Mouse (Mus musculus) ovary, adult 18-20 months (tissue): Measurements from ENCODE around the gene Pbx4.

Experiments
- DNase-seq: peaks from one replicate; pipeline ENCODE4 v3.0.0; 2022; ENCODE audit warnings: low spot score, mixed read lengths

Gene Pbx4

GRCm38 (mm10) chr8:69874654-69875053, 42.4 kb downstream of the Pbx4 start:
- no peak for DNase-seq

- no peak for DNase-seq
These were observed 43.8 kb downstream of the Pbx4 start for GRCm38 (mm10) chr8:69876097-69876496.

DNA sequence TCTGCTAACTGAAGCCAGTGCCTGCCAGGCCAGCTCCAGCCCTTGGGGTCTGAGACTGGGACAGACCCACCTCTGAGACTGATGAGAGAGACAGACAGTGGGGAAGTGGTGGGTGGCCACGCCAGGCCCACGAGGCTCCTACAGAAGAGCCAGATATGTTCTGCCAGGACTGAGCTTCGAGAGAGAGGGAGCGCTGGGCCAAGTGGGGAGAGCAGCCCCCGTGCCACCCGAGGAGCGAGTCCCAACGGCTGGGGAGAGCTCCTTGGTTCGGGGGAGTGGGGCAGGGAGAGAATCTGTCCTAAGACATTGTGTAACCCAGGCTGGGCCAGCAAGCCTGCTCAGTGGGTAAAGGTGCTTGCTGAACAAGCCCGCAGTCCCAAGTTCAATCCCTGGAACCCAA, 44.7 kb downstream of the Pbx4 start:
- no peak for DNase-seq

GRCm38 (mm10) chr8:69877396-69877795, 45.1 kb downstream of the Pbx4 start:
- DNase-seq, result no peak

DNA sequence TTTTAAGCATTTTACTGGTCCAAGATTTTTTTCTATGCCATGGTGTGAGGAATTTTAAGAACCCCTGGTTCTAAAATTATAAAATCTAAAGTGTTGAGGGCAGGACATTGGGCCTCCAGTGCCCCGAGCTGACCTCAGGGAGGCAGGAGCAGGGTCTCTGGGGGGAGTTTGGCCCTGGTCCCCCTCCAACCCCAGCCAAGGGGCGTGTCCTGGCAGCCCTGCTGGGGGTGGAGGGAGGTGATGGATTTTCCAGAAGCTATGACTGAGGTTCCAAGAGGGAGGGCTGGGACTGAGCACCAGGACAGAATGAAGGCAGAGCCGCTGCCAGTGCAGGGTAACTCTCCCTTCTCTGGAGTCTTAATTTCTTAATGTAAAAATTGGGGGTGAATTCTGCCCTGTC, 45.7 kb downstream of the Pbx4 start:
- DNase-seq, result no peak

- no peak for DNase-seq
These were observed 47.4 kb downstream of the Pbx4 start for GRCm38 (mm10) chr8:69879678-69880077.

- no peak for DNase-seq
These were observed 48.5 kb downstream of the Pbx4 start for GRCm38 (mm10) chr8:69880841-69881240.

DNA sequence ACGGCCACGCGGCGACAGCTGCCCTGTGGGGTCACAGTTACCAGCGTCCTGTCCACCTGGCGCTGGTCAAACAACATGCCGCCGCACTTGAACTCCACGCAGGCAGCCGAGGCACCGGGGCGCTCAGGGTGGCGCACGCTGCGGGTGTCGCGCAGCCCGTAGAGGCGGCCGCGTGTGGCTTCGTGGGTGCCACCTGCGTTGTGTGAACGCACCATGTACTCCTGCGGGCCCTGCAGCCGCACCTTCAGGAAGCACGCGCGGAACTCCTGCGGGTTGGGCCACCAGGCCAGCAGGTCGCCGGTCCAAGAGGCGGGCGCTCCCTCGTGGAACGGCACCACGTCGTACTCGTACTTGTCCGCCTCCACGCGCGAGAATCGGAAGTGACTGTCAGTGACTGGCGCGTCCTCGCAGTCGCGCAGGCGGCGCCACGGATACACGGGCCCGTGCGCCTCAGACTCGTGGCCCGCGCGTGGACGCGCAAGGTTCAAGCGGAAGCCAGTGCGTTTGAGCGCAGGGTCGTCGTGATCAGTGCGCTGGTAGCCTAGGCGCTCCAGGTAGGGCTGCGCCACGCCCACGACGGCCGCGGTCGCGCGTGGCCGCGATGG, 49.1 kb downstream of the Pbx4 start:
- DNase-seq, result no peak

DNA sequence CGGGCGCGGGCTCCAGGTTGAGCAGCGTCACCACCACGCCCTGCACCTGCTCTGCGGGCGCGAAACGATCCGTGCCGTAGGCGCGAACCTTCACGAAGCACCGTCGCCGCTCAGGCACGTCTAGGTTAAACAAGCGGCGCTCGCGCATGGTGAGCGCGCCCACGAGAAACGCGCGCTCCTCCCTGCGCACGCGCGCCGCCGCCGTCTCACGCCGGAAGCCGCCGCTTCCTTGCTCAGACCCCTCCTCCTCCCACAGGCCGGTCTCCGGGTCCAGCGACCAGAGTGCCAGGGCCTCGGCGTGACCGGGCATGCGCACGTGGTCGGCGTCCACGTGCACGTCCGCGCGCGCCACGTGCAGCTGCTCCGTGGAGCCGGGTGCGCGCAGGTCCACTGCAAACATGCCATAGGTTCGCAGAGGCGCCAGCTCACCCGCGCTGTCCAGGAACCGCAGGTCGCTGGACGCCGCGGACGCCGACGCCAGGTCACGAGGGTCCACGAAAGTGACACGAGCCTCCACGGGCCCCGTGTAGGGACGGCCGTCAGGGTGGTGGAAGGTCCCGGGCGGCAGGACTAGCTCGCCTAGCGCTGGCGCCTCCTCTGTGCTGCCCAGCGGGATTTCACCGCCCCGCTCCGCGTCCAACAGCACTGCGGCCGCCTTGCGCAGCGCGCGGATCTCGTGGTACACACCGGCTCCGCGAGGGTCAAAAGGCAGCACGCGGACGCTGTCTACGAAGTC, 49.9 kb downstream of the Pbx4 start:
- DNase-seq, result peak; percentile 42

DNA sequence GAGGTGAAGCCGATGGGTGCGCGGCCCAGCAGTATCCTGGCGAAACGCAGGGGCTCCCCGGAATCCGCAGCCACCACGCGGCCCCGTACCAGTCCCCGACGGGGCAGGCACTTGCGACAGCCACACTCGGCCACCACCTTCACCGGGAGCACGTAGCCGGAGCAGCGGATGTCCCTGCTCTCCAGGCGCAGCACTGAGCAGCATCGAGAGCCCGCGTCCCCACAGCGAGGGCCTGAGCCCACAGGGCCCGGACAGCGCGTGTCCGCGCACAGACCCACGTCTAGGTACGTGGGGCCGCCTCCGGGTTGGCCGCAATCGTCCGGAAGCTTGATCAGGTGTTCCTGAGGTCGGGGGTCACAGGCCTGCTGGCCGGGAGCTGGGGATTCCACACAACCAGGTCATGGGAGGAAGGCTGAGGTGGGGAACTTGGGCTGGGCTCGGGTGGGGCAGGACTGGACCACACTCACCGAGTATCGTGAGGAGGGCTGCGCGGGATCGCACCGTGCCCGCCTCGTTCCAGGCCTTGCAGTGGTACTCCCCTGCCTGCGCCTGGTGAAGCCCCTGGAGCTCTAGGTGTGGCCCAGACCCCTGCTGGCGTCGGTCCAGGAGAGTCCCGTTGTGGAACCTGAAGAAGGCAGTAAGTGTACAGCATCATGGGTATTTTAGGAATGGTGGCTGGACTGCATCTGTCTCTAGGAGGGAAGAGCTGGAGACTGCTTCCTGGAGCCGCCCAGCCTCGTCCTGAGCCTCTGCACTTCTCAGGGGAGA, 50.7 kb downstream of the Pbx4 start:
- no peak for DNase-seq

- DNase-seq, result no peak
These were observed 51.9 kb downstream of the Pbx4 start for GRCm38 (mm10) chr8:69884141-69884540.

GRCm38 (mm10) chr8:69887289-69888243, 55.3 kb downstream of the Pbx4 start, which contains the start of gene Cilp2:
Gene Cilp2, minus strand, starts transcription at chr8:69887687.
- DNase-seq, result no peak

DNA sequence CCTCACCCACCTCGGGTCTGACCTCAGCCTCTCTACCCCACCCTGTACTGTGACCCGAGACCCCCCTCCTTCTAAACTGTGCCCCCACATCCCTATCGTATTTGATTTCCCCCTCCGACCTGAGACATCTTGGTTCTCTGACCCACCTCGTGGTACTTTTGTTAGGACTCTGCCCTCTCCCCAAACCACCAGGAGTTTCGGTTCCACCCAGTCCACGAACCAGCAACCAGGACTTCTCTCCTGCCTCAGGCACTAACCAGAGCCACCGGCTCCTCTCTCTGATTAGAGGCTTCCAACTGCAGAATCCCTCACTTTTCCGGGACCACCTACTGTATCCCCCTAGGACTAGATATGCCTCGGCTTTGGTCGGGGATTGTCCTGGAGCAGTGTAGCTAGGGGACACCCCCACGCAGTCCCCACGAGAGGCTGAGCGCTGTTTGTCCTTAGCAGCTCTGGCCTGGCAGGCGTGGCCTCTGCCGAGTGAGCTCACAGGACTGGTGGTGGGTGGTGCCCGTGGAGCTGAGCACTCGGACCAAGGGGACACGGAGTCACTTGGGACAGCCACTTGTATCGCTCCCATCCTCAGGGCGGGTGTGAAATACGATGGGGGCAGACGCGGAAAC, 56.1 kb downstream of the Pbx4 start:
- no peak for DNase-seq

GRCm38 (mm10) chr8:69888902-69889301, 56.6 kb downstream of the Pbx4 start:
- DNase-seq, result no peak

- no peak for DNase-seq
These were observed 58.5 kb downstream of the Pbx4 start for GRCm38 (mm10) chr8:69890813-69891241.

DNA sequence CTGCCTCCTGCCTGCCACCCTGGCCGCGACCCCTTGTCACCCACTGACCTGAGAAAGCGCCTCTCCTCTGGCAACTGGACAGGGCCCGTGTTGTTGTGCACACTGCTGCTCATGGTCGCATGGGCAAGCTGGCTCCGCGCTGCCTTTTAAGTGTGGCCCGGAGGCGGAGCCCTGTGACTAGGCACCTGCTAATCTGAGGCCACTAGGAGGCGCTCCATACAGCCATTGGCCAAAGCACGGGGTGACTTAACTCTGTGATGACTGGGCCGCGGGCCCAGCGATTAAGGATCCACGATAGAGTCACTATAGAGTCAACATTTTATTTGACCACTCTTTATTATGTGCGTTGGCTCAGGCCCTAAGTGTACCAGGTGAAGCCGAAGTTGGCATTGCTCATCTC, 61.6 kb downstream of the Pbx4 start:
- DNase-seq, result no peak

- DNase-seq, result no peak
These were observed 62.6 kb downstream of the Pbx4 start for GRCm38 (mm10) chr8:69894836-69895332.

GRCm38 (mm10) chr8:69895772-69896451, 63.6 kb downstream of the Pbx4 start:
- DNase-seq, result no peak

GRCm38 (mm10) chr8:69897857-69898256, 65.6 kb downstream of the Pbx4 start:
- DNase-seq, result no peak

GRCm38 (mm10) chr8:69899876-69900275, 67.6 kb downstream of the Pbx4 start:
- no peak for DNase-seq
